Mouse (Mus musculus): ENCODE data around the gene Gm45521. TPM values are rescaled to one million over a fixed set of nuclear protein-coding genes. Genes with fewer than 3 reads are reported as not detected.
A peak's percentile ranks its signal among the peaks of the same experiment; 100 is the strongest.
"Not testable (repeated sequence)": the region's sequence is repeated elsewhere in the genome, so short reads cannot be mapped to it uniquely, and the experiment has no call there.

Gm45521 gene
- total RNA-seq, 2 experiments from 2014 or later = not detected

- DNase-seq = no peak
Measured at GRCm38 (mm10) chr14:8000247-8000646, 43.2 kb downstream of the Gm45521 start.

- DNase-seq = no peak
Measured at GRCm38 (mm10) chr14:8000831-8001685, 44.0 kb downstream of the Gm45521 start.

- peak; percentile 75 for DNase-seq
Measured at GRCm38 (mm10) chr14:8002432-8003092, 45.5 kb downstream of the Gm45521 start, which contains the start of gene Abhd6. TSS of gene Abhd6 (plus strand) at chr14:8002902.

GRCm38 (mm10) chr14:8003093-8003670 lies 46.1 kb downstream of the Gm45521 start:
- peak; percentile 16 for DNase-seq

- DNase-seq = no peak
Measured at GRCm38 (mm10) chr14:8003727-8004670, 46.9 kb downstream of the Gm45521 start.

GRCm38 (mm10) chr14:8006061-8006460 lies 49.0 kb downstream of the Gm45521 start:
- DNase-seq = not testable (repeated sequence)

- no peak for DNase-seq
Measured at GRCm38 (mm10) chr14:8007084-8007483, 50.0 kb downstream of the Gm45521 start.

- DNase-seq = no peak
Measured at GRCm38 (mm10) chr14:8007486-8007885, 50.4 kb downstream of the Gm45521 start.

- DNase-seq = no peak
Measured at GRCm38 (mm10) chr14:8007923-8008322, 50.8 kb downstream of the Gm45521 start.

Other genes with a start within 250 kb of the Gm45521 start
- not detected for gene Gm26661, start 165.7 kb upstream of the Gm45521 start, total RNA-seq (2021)
- gene Flnb, start 139.3 kb upstream of the Gm45521 start, total RNA-seq (2021) = 10 to 100 TPM in 1 of 2 experiments, 1 to 10 TPM in 1; 9.2 to 11.6 TPM
- not detected for gene Dnase1l3, start 37.3 kb downstream of the Gm45521 start, total RNA-seq (2021)
- gene Abhd6, start 45.6 kb downstream of the Gm45521 start, total RNA-seq (2021) = 1 to 10 TPM; 4.0 to 4.2 TPM
- 10 to 100 TPM; 22.8 to 24.6 TPM for gene Rpp14, start 123.1 kb downstream of the Gm45521 start, total RNA-seq (2021)
- 10 to 100 TPM; 11.6 to 12.5 TPM for gene Pxk, start 140.9 kb downstream of the Gm45521 start, total RNA-seq (2021)
- gene Pdhb, start 215.7 kb downstream of the Gm45521 start, total RNA-seq (2021) = 100 to 1,000 TPM; 353 to 354 TPM